Mouse (Mus musculus) CH12.LX (cell line): ENCODE measurements at regions not wholly inside any gene's neighbourhood (a gene's known extent, or its start where the extent isn't known, plus 50 kb on each side); places are given as distances from the start of the nearest gene placed in this dataset.

Source experiments
- DNase-seq: peaks from one replicate; pipeline ENCODE4 v3.0.0-alpha.2; 2013; ENCODE audit errors: extremely low read depth
- H3K27ac ChIP-seq: 2 replicates; pipeline ENCODE4 v1.5.1; 2012; ENCODE audit warnings: low read depth, mild to moderate bottlenecking, control low read depth, moderate library complexity; ENCODE audit not compliant: insufficient read depth
- H3K27me3 ChIP-seq: replicated peaks from 2 replicates; pipeline ENCODE3; 2012; ENCODE audit warnings: inconsistent platforms
- H3K36me3 ChIP-seq, 2 experiments: replicated peaks in 1 of 2; 2 replicates each; pipeline versions ENCODE3 to v1.6.1; 2012; ENCODE audit warnings: inconsistent platforms in 1 of 2, low read length in 1 of 2, mild to moderate bottlenecking in 1 of 2, mixed read lengths in 1 of 2, moderate library complexity in 1 of 2; ENCODE audit not compliant: control insufficient read depth in 1 of 2, insufficient read depth in 1 of 2
- H3K4me1 ChIP-seq, 2 experiments: 2 replicates each; pipeline ENCODE4 v1.6.1; 2012; ENCODE audit warnings: inconsistent platforms in 1 of 2, moderate library complexity in 1 of 2; ENCODE audit not compliant: insufficient read depth in 2 of 2, control insufficient read depth in 1 of 2
- H3K4me2 ChIP-seq: 2 replicates; pipeline ENCODE4 v1.6.1; 2012; ENCODE audit warnings: low read depth, mild to moderate bottlenecking, control low read depth; ENCODE audit not compliant: poor library complexity, insufficient read depth, severe bottlenecking
- H3K4me3 ChIP-seq, 3 experiments: fragments of 150-350 bp in 1 of 3; sonication (generic) in 1 of 3; replicated peaks in 1 of 3; 2 replicates each; pipeline versions ENCODE3 to v1.5.1; 2011 to 2012; ENCODE audit warnings: low read depth in 2 of 3, low read length in 2 of 3, mild to moderate bottlenecking in 2 of 3, moderate library complexity in 2 of 3, control low read depth in 1 of 3, improper control_type of control experiment in 1 of 3, inconsistent platforms in 1 of 3, mixed read lengths in 1 of 3; ENCODE audit not compliant: poor library complexity in 1 of 3
- H3K79me2 ChIP-seq: replicated peaks from 2 replicates; pipeline ENCODE4 v1.6.1; 2012; ENCODE audit warnings: mild to moderate bottlenecking, moderate library complexity; ENCODE audit not compliant: control insufficient read depth, poor library complexity, insufficient read depth, severe bottlenecking; ENCODE audit errors: extremely low read depth
- H3K9ac ChIP-seq: 2 replicates; pipeline ENCODE4 v1.6.1; 2012; ENCODE audit warnings: low read depth, mild to moderate bottlenecking, control low read depth, moderate library complexity; ENCODE audit not compliant: insufficient read depth
- H3K9me3 ChIP-seq: replicated peaks from 2 replicates; pipeline ENCODE3; 2012; ENCODE audit warnings: low read length, inconsistent platforms, mixed read lengths
- CHD1 ChIP-seq: IDR thresholded peaks from 2 replicates; pipeline ENCODE4 v1.6.1; 2012; ENCODE audit warnings: low read depth, low read length, improper control_type of control experiment, inconsistent platforms
- CHD2 ChIP-seq: IDR thresholded peaks from 2 replicates; pipeline ENCODE4 v1.6.1; 2011; ENCODE audit warnings: low read length, improper control_type of control experiment
- CTCF ChIP-seq, 2 experiments: IDR thresholded peaks in 1 of 2; conservative IDR thresholded peaks in 1 of 2; 2 replicates each; pipeline ENCODE4 v1.5.1; 2011 to 2012; ENCODE audit warnings: low read depth in 2 of 2, low read length in 2 of 2, improper control_type of control experiment in 1 of 2, inconsistent platforms in 1 of 2, mild to moderate bottlenecking in 1 of 2, moderate library complexity in 1 of 2
- ELF1 ChIP-seq: IDR thresholded peaks from 2 replicates; pipeline ENCODE4 v1.6.1; 2014; ENCODE audit warnings: low read depth, mild to moderate bottlenecking, inconsistent platforms, low read length, improper control_type of control experiment
- IRF4 ChIP-seq: IDR thresholded peaks from 2 replicates; pipeline ENCODE4 v1.6.1; 2014; ENCODE audit warnings: low read depth, mild to moderate bottlenecking, inconsistent platforms, low read length, improper control_type of control experiment
- JUND ChIP-seq: conservative IDR thresholded peaks from 2 replicates; pipeline ENCODE4 v1.6.1; 2011; ENCODE audit warnings: low read depth, low read length, improper control_type of control experiment
- KAT2A ChIP-seq: IDR thresholded peaks from 2 replicates; pipeline ENCODE4 v1.6.1; 2012; ENCODE audit warnings: low read length, improper control_type of control experiment, inconsistent platforms; ENCODE audit not compliant: insufficient replicate concordance
- MAFK ChIP-seq: IDR thresholded peaks from 2 replicates; pipeline ENCODE4 v1.6.1; 2011; ENCODE audit warnings: low read length, improper control_type of control experiment; ENCODE audit not compliant: insufficient replicate concordance
- MEF2A ChIP-seq: IDR thresholded peaks from 2 replicates; pipeline ENCODE4 v1.6.1; 2014; ENCODE audit warnings: low read depth, mild to moderate bottlenecking, inconsistent platforms, low read length, improper control_type of control experiment, borderline replicate concordance
- MXI1 ChIP-seq: IDR thresholded peaks from 2 replicates; pipeline ENCODE4 v1.6.1; 2011; ENCODE audit warnings: mild to moderate bottlenecking, low read depth, low read length, improper control_type of control experiment
- MYC ChIP-seq: IDR thresholded peaks from 2 replicates; pipeline ENCODE4 v1.6.1; 2011; ENCODE audit warnings: low read depth, mild to moderate bottlenecking, improper control_type of control experiment, low read length
- PAX5 ChIP-seq: IDR thresholded peaks from 2 replicates; pipeline ENCODE4 v1.6.1; 2012; ENCODE audit warnings: low read length, inconsistent platforms, mixed read lengths
- POLR2A ChIP-seq: IDR thresholded peaks from 2 replicates; pipeline ENCODE4 v1.6.1; 2011; ENCODE audit warnings: low read depth, mild to moderate bottlenecking, improper control_type of control experiment, low read length
- POLR2AphosphoS2 ChIP-seq: IDR thresholded peaks from 2 replicates; pipeline ENCODE4 v1.6.1; 2011; ENCODE audit warnings: low read depth, low read length, improper control_type of control experiment
- RCOR1 ChIP-seq: conservative IDR thresholded peaks from 2 replicates; pipeline ENCODE4 v1.6.1; 2012; ENCODE audit warnings: low read depth, mild to moderate bottlenecking, inconsistent platforms, low read length, improper control_type of control experiment
- USF1 ChIP-seq: IDR thresholded peaks from 2 replicates; pipeline ENCODE4 v1.6.1; 2014; ENCODE audit warnings: low read depth, mild to moderate bottlenecking, inconsistent platforms, low read length, improper control_type of control experiment
- USF2 ChIP-seq: conservative IDR thresholded peaks from 2 replicates; pipeline ENCODE4 v1.6.1; 2011; ENCODE audit warnings: low read depth, low read length, improper control_type of control experiment
- ZMIZ1 ChIP-seq: IDR thresholded peaks from 2 replicates; pipeline ENCODE4 v1.6.1; 2012; ENCODE audit warnings: low read depth, mild to moderate bottlenecking, inconsistent platforms, low read length, improper control_type of control experiment
- dilution Hi-C: fragments of 300-500 bp; cut with MboI; formaldehyde crosslinking; loops from 2 replicates; pipeline ENCODE4 v1.14.3; 2020; ENCODE audit warnings: low sequenced_read_pairs; ENCODE audit not compliant: extremely low pct_unique_long_range_greater_than_20kb, extremely low pct_ligation_motif_present
- in situ Hi-C: fragments of 300-500 bp; cut with MboI; formaldehyde crosslinking; loops from 3 replicates; pipeline ENCODE4 v1.14.3; 2019; ENCODE audit warnings: low sequenced_read_pairs, low pct_ligation_motif_present, low pct_unique_long_range_greater_than_20kb, mixed read lengths

- no peaks in the 10 kb centered on the region for H3K27me3 ChIP-seq
- H3K4me3 ChIP-seq = no peak overlapping the region
- TF ChIP-seq CHD1 (no peak), CHD2 (no peak), ELF1 (no peak), PAX5 (no peak)
- H3K4me1 ChIP-seq = no peaks in the 10 kb centered on the region
- no peak overlapping the region for H3K4me2 ChIP-seq
- H3K9me3 ChIP-seq = no peaks in the 10 kb centered on the region
- dilution Hi-C loops = no loop called here
- no peaks in the 10 kb centered on the region for H3K36me3 ChIP-seq
- H3K27ac ChIP-seq = no peak overlapping the region
- H3K9ac ChIP-seq = no peak overlapping the region
- in situ Hi-C loops = loop anchor here (25.0 kb wide), 1 partner anchor 336 kb away; no protein-coding TSS in a partner anchor
- no peaks in the 10 kb centered on the region for H3K79me2 ChIP-seq
- no peak for DNase-seq
Observed at GRCm38 (mm10) chr2:117901311-117901710, 210.4 kb upstream of the Thbs1 start.

GRCm38 (mm10) chr2:117902837-117903236 lies 208.8 kb upstream of the Thbs1 start:
- Histone ChIP-seq H3K9ac (no peak overlapping the region), H3K4me3 (no peak overlapping the region), H3K9me3 (no peaks in the 10 kb centered on the region), H3K27me3 (no peaks in the 10 kb centered on the region), H3K36me3 (no peaks in the 10 kb centered on the region), H3K79me2 (no peaks in the 10 kb centered on the region), H3K4me1 (no peaks in the 10 kb centered on the region), H3K4me2 (no peak overlapping the region), H3K27ac (no peak overlapping the region)
- dilution Hi-C loops = no loop called here
- in situ Hi-C loops = loop anchor here (25.0 kb wide), 1 partner anchor 334 kb away; no protein-coding TSS in a partner anchor
- TF ChIP-seq MXI1 (no peak), USF1 (no peak), IRF4 (no peak)
- DNase-seq = no peak

DNA sequence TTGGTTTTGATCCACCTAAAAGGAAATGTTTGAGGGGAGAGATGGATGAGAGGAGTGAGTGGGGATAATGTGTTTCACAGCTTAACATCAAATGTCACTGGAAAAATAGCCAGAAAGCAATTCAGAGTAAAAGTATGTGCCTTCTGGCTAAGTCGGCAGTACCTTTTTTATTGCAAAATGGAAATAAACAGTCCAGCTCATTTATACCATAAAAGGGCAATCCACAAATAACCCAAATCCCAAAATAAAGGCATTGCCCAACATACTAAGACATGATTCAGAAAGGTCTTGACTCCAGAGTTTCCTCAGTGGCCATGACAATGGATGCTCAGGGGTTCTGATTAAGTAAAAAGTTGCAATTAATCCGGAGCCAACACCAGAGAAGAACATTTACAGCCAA lies 208.0 kb upstream of the Thbs1 start:
- DNase-seq = no peak
- Histone ChIP-seq H3K4me3 (no peak overlapping the region), H3K27ac (no peak overlapping the region), H3K36me3 (no peaks in the 10 kb centered on the region), H3K4me1 (no peaks in the 10 kb centered on the region), H3K9ac (no peak overlapping the region), H3K27me3 (no peaks in the 10 kb centered on the region), H3K9me3 (no peaks in the 10 kb centered on the region), H3K4me2 (no peak overlapping the region), H3K79me2 (no peaks in the 10 kb centered on the region)
- in situ Hi-C loops = loop anchor here (25.0 kb wide), 1 partner anchor 334 kb away; no protein-coding TSS in a partner anchor
- dilution Hi-C loops = no loop called here
- TF ChIP-seq POLR2A (no peak), CTCF (conservative IDR thresholded peaks at IDR 0.05 in 1 of 2, IDR thresholded peaks at IDR 0.05 in 1 of 2; ENCODE audit: low read depth in 2 of 2, low read length in 2 of 2) (no peak), MYC (no peak), PAX5 (no peak), KAT2A (no peak), USF2 (no peak), MAFK (no peak), JUND (no peak), POLR2AphosphoS2 (no peak), MEF2A (no peak), ZMIZ1 (no peak), RCOR1 (no peak)
